Mouse (Mus musculus) forebrain, embryonic 11.5 days (tissue): Measurements from ENCODE around the gene Cyb561d1. TPM values are rescaled to one million over a fixed set of nuclear protein-coding genes. Genes with fewer than 3 reads are reported as not detected.
"Not testable (repeated sequence)": the region's sequence is repeated elsewhere in the genome, so short reads cannot be mapped to it uniquely, and the experiment has no call there.

Experiments used
- ATAC-seq: fragments of 200-750 bp; cut with Nextera tagmentation; replicated peaks from 2 replicates; pipeline ENCODE4 v1.8.0; 2017; ENCODE audit warnings: moderate TSS enrichment; ENCODE audit not compliant: low FRiP score
- DNase-seq: peaks from one replicate; pipeline ENCODE4 v3.0.0-alpha.2; 2017; ENCODE audit warnings: low spot score
- H3K27ac ChIP-seq: fragments of 300-500 bp; sonication (generic); 2 replicates; pipeline ENCODE4 v1.5.1; 2014; ENCODE audit warnings: low read depth, low read length
- H3K27me3 ChIP-seq: fragments of 300-500 bp; sonication (generic); 2 replicates; pipeline ENCODE4 v1.6.1; 2014; ENCODE audit warnings: mild to moderate bottlenecking, low read length, mixed read lengths; ENCODE audit not compliant: control insufficient read depth, insufficient read depth
- H3K36me3 ChIP-seq: fragments of 300-500 bp; sonication (generic); 2 replicates; pipeline ENCODE4 v1.6.1; 2014; ENCODE audit warnings: mild to moderate bottlenecking, low read length, moderate library complexity, mixed read lengths; ENCODE audit not compliant: control insufficient read depth, insufficient read depth
- H3K4me1 ChIP-seq: fragments of 300-500 bp; sonication (generic); replicated peaks from 2 replicates; pipeline ENCODE4 v1.6.1; 2014; ENCODE audit warnings: low read length, mixed read lengths; ENCODE audit not compliant: control insufficient read depth, insufficient read depth
- H3K4me2 ChIP-seq: fragments of 300-500 bp; sonication (generic); 2 replicates; pipeline ENCODE4 v1.6.1; 2014; ENCODE audit warnings: low read depth, mild to moderate bottlenecking, low read length, moderate library complexity, mixed read lengths; ENCODE audit not compliant: severe bottlenecking
- H3K4me3 ChIP-seq: fragments of 300-500 bp; sonication (generic); 2 replicates; pipeline ENCODE4 v1.5.1; 2014; ENCODE audit warnings: low read depth, low read length
- H3K9ac ChIP-seq: fragments of 300-500 bp; sonication (generic); 2 replicates; pipeline ENCODE4 v1.6.1; 2014; ENCODE audit warnings: low read length
- H3K9me3 ChIP-seq: fragments of 300-500 bp; sonication (generic); 2 replicates; pipeline ENCODE4 v1.6.1; 2016; ENCODE audit warnings: low read length, mixed read lengths; ENCODE audit not compliant: control insufficient read depth
- WGBS: fragments of 180-500 bp; shearing (Covaris S2); extraction: QIAGEN DNeasy Blood & Tissue Kit; methylation state at CpG from one replicate; pipeline ENCODE4 v1.1.7; 2014; 5-methylcytosine and 5-hydroxymethylcytosine counted together
- polyA plus RNA-seq: library from polyadenylated mRNA; unstranded; fragments of >200 nt; fragmentation: Nextera tagmentation; extraction: Ambion mirVana; gene quantifications from 2 replicates; pipeline ENCODE4 v1.2.1, GENCODE M21; 2014

The Cyb561d1 gene
- 3.1 and 3.2 TPM in 2 replicates for polyA plus RNA-seq

DNA sequence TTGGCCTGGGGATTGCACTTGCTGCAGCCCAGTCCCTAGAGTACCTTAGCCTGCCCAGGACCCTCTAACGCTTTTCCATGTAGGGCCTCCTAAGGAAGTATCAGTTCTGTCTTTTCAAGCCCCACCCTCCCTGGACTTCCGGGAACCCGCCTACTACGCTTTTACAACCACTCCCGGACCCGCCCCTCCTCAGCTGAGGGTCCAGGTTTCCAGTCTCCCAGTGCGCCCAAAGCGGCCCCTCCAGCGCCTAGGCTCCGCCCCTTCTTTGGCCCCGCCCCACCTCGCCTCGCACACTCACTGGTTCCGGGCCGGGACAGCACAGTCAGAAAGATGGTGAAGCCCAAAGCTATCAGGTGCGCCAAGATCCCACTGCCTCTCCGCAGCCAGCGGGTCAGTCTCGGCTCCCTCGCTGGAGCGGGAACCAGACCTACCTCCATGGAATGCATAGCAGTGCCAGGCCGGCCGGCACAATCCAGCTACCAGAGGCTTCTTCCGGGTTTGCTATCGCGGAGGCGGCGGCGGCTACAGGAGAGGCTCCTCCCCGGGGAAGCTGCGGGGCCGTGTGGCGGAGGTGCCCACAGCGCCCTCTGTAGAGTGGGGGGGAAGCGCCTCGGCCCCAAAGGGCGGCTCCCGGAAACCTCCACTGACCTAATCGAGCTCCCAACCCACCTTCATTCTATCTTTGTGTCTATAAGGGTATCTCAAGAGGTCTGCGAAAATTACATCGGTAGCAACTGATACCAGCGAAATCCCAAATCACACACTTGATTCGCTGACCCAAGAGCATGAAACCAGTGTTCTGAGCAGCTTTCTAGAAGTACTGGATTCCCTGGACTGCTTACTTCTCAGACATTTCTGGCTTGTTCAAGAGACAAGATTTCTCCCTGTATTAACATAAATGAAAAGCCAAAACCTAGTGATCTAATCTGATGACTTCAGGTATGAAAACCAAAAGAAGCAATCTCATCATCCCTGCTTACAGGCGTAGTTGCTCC lies at the start of gene Cyb561d1:
Gene Cyb561d1, minus strand, starts transcription at position 884 of the 995 bp plus-strand sequence.
- ATAC-seq (peak; percentile 95), DNase-seq (peak; percentile 94)
- Histone ChIP-seq H3K9me3 (no peaks in the 10 kb centered on the region), H3K9ac (peak within 1 kb of the TSS; percentile 56), H3K4me1 (peaks cover 12% of the 10 kb centered on the region), H3K4me2 (peak within 1 kb of the TSS; percentile 55), H3K27me3 (no peaks in the 10 kb centered on the region), H3K27ac (peak within 1 kb of the TSS; percentile 77), H3K4me3 (peak within 1 kb of the TSS; percentile 63), H3K36me3 (peaks cover 2% of the 10 kb centered on the region; the same call in 1 of the 2 replicates)
- 3% methylated on average over 44 of the region's 44 CpGs for WGBS

GRCm38 (mm10) chr3:108246857-108247256 lies 45.8 kb upstream of the Cyb561d1 start:
- ATAC-seq: no peak
- 89% methylated on average over 2 of the region's 2 CpGs for WGBS
- Histone ChIP-seq H3K4me1 (no peaks in the 10 kb centered on the region), H3K27me3 (no peaks in the 10 kb centered on the region), H3K9me3 (no peaks in the 10 kb centered on the region), H3K4me3 (no peak overlapping the region), H3K9ac (no peak overlapping the region), H3K27ac (no peak overlapping the region), H3K36me3 (no peaks in the 10 kb centered on the region), H3K4me2 (no peak overlapping the region)
- DNase-seq: no peak

GRCm38 (mm10) chr3:108241243-108241839 lies 40.3 kb upstream of the Cyb561d1 start:
- DNase-seq: no peak
- Histone ChIP-seq H3K9me3 (no peaks in the 10 kb centered on the region), H3K4me2 (no peak overlapping the region), H3K36me3 (no peaks in the 10 kb centered on the region), H3K27me3 (no peaks in the 10 kb centered on the region), H3K4me3 (no peak overlapping the region), H3K27ac (no peak overlapping the region), H3K9ac (no peak overlapping the region), H3K4me1 (no peaks in the 10 kb centered on the region)
- 91% methylated on average over 3 of the region's 3 CpGs for WGBS
- no peak for ATAC-seq

GRCm38 (mm10) chr3:108237474-108238102 lies 36.6 kb upstream of the Cyb561d1 start:
- DNase-seq, H3K36me3 ChIP-seq, H3K9ac ChIP-seq, H3K4me1 ChIP-seq, H3K4me2 ChIP-seq, H3K9me3 ChIP-seq, H3K27me3 ChIP-seq, ATAC-seq, H3K4me3 ChIP-seq, H3K27ac ChIP-seq: not testable (repeated sequence)
- 82% methylated on average over 4 of the region's 4 CpGs for WGBS

DNA sequence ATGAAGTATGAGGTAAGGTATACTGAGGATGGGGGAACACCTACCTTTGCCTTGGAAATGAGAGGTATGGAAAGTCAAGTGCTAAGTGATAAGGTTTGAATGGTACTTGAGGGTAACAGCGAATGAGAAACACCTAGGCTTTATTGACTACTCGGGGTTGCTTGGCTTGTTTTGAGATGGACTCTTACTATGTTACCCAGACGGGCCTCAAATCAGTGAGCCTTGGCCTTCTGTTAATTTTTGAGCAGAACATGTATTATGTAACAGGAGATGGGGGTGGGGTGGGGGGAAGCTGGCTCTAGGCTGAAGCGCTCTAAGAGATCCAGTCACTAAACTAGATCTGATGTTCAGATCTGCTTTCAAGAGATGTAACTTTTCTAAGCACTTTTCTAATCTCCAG lies 30.6 kb upstream of the Cyb561d1 start:
- H3K4me2 ChIP-seq: no peak overlapping the region
- ATAC-seq (no peak), DNase-seq (peak; percentile 6)
- no peak overlapping the region for H3K4me3 ChIP-seq
- peaks cover 13% of the 10 kb centered on the region for H3K27me3 ChIP-seq
- no peak overlapping the region for H3K9ac ChIP-seq
- 88% methylated on average over 4 of the region's 4 CpGs for WGBS
- H3K4me1 ChIP-seq: no peaks in the 10 kb centered on the region
- H3K27ac ChIP-seq: no peak overlapping the region
- no peaks in the 10 kb centered on the region for H3K36me3 ChIP-seq
- no peaks in the 10 kb centered on the region for H3K9me3 ChIP-seq

DNA sequence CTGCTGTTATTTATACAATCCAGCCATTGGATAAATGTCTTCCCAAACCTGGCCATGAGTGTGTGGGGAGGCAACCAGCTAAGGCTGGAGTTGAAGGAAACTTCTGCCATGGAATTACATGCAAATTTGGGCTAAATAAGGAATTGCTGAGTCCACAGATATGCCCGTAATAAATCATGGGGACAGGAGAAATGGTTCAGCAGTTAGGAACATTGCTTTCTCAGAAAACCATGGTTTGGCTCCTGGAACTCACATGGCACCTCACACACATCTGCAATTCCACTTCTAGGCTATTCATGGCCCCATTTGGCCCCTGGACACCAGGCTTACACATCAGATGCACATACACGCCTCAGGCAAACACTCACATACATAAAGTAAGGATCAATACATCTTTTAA lies 26.5 kb upstream of the Cyb561d1 start:
- Histone ChIP-seq H3K4me1 (peaks cover 5% of the 10 kb centered on the region; the same call in 1 of the 2 replicates), H3K27me3 (peaks cover 36% of the 10 kb centered on the region), H3K9ac (no peak overlapping the region), H3K27ac (no peak overlapping the region), H3K36me3 (no peaks in the 10 kb centered on the region), H3K4me2 (peak overlapping the region; percentile 61; the same call in 1 of the 2 replicates), H3K9me3 (no peaks in the 10 kb centered on the region), H3K4me3 (no peak overlapping the region; the same call in 1 of the 2 replicates)
- ATAC-seq: no peak
- WGBS: 81% methylated on average over 2 of the region's 2 CpGs
- peak; percentile 21 for DNase-seq

DNA sequence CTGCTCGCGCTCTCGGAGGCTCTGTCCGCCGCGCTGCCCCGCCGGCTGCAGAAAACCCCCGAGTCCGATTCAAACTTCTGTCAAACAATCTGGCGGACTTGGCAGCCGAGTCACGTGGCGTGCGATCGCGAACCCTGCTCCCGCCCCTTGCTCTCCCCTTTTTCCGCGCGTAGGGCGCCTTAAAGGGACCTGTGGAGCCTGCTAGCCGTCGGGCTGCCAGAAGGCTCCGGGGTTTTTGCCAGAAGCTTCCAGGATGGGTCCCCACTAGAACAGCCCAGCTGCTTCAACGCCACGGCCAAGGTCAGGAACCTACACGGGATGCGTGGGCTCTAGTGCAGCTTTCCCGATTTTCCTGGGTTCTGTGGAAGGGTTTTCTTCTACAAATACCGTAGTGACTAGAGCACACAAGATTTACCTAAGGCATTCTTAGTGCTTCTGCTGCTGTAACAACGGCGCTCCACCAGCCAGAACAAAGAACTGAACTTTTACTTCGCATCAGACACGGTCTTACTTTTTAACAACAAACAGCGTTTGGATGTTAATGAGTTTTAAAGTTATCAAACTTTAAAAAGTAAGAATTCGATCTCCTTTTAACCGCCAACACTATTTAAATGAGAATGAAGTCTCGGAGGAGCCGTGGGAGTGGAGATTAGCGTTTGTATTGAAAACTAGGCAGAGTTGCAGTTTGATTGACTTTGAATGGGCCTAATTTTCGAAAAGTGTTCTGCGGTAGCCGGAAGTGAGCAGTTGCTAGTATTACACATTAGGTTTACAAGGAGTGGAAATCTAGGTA lies 25.7 kb upstream of the Cyb561d1 start, which contains the start of gene Sypl2:
Gene Sypl2, minus strand, starts transcription at position 91 of the 793 bp plus-strand sequence.
- 3% methylated on average over 40 of the region's 44 CpGs for WGBS
- peak within 1 kb of the TSS; percentile 42 for H3K4me3 ChIP-seq
- H3K27me3 ChIP-seq: peaks cover 36% of the 10 kb centered on the region
- H3K9ac ChIP-seq: peak within 1 kb of the TSS; percentile 58
- ATAC-seq (peak; percentile 76), DNase-seq (peak; percentile 79)
- H3K4me1 ChIP-seq: peaks cover 5% of the 10 kb centered on the region; the same call in 1 of the 2 replicates
- no peaks in the 10 kb centered on the region for H3K9me3 ChIP-seq
- no peaks in the 10 kb centered on the region for H3K36me3 ChIP-seq
- peak within 1 kb of the TSS; percentile 61 for H3K4me2 ChIP-seq
- no peak within 1 kb of the TSS for H3K27ac ChIP-seq
